Mouse (Mus musculus) splenic B cell, adult 2 months (primary cell): ENCODE measurements around the gene Padi6.
A peak's percentile ranks its signal among the peaks of the same experiment; 100 is the strongest.

Experiments used
- DNase-seq: peaks from one replicate; pipeline ENCODE4 v3.0.0-alpha.2; 2011; ENCODE audit warnings: low read depth, low spot score
- H3K27me3 ChIP-seq: 2 replicates; pipeline ENCODE4 v1.6.1; 2012; ENCODE audit warnings: mild to moderate bottlenecking, low read length, moderate library complexity, mixed read lengths; ENCODE audit not compliant: control insufficient read depth, poor library complexity, insufficient read depth, severe bottlenecking
- H3K36me3 ChIP-seq: 2 replicates; pipeline ENCODE4 v1.6.1; 2012; ENCODE audit warnings: mild to moderate bottlenecking, low read length, moderate library complexity, mixed read lengths; ENCODE audit not compliant: control insufficient read depth, poor library complexity, insufficient read depth, severe bottlenecking

Padi6 gene

GRCm38 (mm10) chr4:140726907-140727306 lies 15.5 kb downstream of the Padi6 start:
- Histone ChIP-seq H3K27me3 (no peaks in the 10 kb centered on the region), H3K36me3 (peaks cover 4% of the 10 kb centered on the region; the same call in 1 of the 2 replicates)
- DNase-seq: no peak

- Histone ChIP-seq H3K27me3 (no peaks in the 10 kb centered on the region), H3K36me3 (peaks cover 18% of the 10 kb centered on the region)
- no peak for DNase-seq
Measured at GRCm38 (mm10) chr4:140724739-140725138, 17.7 kb downstream of the Padi6 start.

DNA sequence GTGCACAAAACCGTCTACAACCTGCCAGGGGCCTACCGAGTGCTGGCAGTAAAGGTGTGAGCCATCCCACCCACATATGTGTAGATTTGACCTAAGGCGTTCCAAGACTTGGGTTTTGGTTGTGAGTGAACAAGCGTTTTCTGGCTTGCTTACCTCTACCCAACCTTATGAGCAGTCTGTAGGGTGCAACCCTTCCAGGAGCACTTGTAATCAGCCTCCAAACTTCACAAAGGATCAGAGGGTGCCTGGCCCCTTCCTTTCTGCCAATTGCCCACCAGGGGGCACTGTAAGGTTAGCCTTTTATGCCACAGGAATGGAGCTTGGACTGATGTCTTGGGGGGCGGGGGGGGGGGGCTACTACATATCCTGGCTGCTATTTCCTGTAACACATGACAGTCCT lies 18.6 kb downstream of the Padi6 start:
- Histone ChIP-seq H3K27me3 (no peaks in the 10 kb centered on the region), H3K36me3 (peaks cover 19% of the 10 kb centered on the region)
- DNase-seq: peak; percentile 67

GRCm38 (mm10) chr4:140723192-140723591 lies 19.3 kb downstream of the Padi6 start:
- DNase-seq: no peak
- no peaks in the 10 kb centered on the region for H3K27me3 ChIP-seq
- peaks cover 21% of the 10 kb centered on the region for H3K36me3 ChIP-seq

GRCm38 (mm10) chr4:140722710-140723109 lies 19.7 kb downstream of the Padi6 start:
- H3K27me3 ChIP-seq: no peaks in the 10 kb centered on the region
- no peak for DNase-seq
- peaks cover 24% of the 10 kb centered on the region for H3K36me3 ChIP-seq

DNA sequence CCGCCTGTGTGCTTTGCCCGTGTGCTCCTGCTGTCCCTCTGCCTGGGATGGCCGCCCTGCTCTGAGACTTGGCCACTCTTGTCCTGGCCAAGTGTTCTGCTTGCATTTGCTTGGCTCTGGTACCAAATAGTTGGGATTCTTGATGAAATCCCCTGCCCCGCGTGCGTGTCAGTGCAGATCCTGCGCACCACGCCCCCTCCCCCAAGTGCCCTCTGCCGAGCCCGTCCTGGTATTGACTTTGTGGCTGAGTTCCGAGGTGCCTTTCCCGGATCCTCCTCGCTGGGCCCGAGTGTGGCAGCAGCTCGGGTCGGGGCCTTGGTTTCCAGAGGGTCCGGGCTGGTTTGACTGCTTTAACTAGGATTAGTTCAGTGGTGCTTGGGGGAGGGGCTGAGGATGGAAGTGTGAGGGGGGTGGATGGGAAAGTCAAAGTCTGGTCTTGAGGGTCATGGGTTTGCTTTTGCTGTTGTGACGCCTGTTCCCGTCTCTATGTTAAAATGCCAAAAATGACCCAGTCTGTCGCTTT lies 20.4 kb downstream of the Padi6 start:
- no peak for DNase-seq

GRCm38 (mm10) chr4:140720091-140720490 lies 22.4 kb downstream of the Padi6 start:
- H3K27me3 ChIP-seq: no peaks in the 10 kb centered on the region
- no peak for DNase-seq

More for the DNA sequence above, 20.4 kb downstream of the Padi6 start:
- peaks cover 27% of the 10 kb centered on the region for H3K36me3 ChIP-seq
- no peaks in the 10 kb centered on the region for H3K27me3 ChIP-seq

DNA sequence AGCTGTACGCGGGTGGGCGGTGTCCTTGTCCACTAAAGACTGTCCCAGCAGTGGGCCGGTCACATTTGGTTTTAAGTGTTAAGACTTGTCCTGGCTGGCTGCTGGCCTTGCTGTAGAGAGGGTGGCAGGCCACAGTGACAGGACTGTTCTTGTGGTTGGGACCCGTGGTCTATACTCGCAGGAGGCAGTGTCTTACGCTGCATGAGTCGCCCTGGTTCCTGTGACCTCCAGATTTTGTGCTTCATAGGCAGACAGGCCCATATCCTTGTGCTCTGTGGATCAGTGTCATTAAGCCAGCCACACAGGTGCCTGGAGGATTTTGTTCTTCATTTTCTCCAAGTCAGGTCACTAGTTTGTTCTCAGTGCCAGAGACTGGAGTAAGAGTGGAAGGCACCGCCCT lies 24.0 kb downstream of the Padi6 start:
- DNase-seq: no peak
- Histone ChIP-seq H3K36me3 (peaks cover 41% of the 10 kb centered on the region), H3K27me3 (no peaks in the 10 kb centered on the region)

More at GRCm38 (mm10) chr4:140720091-140720490, 22.4 kb downstream of the Padi6 start:
- peaks cover 37% of the 10 kb centered on the region for H3K36me3 ChIP-seq

DNA sequence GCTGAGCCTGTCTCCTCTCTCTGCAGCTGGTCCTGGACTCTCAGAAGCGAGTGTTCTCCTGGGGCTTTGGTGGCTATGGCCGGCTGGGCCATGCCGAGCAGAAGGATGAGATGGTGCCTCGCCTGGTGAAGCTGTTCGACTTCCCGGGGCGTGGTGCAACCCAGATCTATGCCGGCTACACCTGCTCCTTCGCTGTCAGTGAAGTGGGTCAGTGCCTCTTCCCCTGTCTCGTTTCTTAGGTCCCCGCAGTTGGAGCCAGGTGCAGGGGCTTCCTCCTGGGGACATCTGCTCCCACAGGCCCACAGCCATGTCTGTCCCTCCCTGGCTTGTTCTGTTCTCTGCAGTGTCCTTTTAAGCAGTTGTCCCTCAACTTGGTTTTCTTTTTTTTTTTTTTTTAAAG lies 25.4 kb downstream of the Padi6 start:
- Histone ChIP-seq H3K27me3 (no peaks in the 10 kb centered on the region), H3K36me3 (peaks cover 41% of the 10 kb centered on the region)
- no peak for DNase-seq

DNA sequence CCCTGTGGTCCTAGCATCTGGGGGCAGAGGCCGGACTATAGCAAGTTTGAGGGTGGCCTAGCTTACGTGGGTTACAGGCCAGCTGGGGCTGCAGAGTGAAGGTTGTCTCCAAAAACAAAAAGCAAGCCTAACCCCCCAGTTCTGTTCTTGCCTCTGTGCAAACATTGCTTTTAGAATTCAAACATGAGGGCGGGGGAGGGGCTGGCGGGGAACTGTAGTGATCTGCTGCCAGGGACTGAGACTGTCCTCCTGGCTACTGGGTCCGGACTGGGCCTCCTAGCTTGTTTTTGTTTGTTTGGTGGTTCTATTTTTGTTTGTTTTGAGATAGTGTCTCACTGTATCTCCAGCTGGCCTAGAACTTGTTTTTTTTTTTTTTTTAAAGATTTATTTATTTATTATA lies 27.9 kb downstream of the Padi6 start:
- H3K36me3 ChIP-seq: peaks cover 36% of the 10 kb centered on the region
- DNase-seq: no peak

DNA sequence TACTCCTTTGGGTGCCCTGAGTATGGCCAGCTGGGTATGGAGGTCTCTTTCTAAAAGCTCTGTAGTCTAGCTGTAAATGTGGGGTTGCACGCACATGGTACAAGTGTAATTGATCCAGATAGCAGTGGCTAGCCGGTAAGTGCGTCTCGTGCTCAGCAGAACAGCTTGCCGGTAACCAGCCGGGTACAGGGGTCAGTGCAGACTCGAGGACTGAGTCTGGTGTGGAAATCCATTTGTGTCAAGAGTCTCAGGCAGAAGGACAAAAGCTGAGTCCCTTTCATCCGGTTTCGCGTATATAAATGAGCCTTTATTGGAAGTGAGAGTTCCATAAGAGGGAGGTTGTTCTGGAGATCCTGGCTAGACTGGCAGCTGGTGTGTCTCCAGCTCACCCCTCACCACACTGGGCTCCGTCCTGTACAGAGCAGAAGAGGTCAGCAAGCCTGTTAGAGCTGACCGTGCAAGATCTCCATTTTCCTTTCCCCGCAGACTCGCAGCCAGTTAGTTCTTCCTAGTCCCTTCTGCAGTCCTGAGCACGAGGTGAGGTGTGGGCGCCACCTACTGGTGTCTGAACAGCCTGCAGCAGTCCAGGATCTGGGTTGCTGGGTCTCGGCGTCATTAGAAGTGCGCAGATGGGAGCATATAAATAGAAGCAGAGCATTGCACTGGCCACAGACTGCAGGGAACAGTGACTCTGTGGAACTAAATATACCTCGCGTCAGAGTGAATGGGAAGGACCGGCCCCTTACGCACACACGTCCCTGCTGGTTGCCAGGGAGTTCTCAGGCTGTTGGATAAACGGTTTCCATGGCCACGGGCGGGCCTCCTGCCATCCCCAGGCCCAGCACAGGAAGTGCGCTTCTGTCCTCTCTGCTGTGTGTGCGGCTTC lies 28.7 kb downstream of the Padi6 start:
- peak; percentile 91 for DNase-seq
- Histone ChIP-seq H3K27me3 (no peaks in the 10 kb centered on the region), H3K36me3 (peaks cover 37% of the 10 kb centered on the region)

More for the DNA sequence above, 27.9 kb downstream of the Padi6 start:
- H3K27me3 ChIP-seq: no peaks in the 10 kb centered on the region

DNA sequence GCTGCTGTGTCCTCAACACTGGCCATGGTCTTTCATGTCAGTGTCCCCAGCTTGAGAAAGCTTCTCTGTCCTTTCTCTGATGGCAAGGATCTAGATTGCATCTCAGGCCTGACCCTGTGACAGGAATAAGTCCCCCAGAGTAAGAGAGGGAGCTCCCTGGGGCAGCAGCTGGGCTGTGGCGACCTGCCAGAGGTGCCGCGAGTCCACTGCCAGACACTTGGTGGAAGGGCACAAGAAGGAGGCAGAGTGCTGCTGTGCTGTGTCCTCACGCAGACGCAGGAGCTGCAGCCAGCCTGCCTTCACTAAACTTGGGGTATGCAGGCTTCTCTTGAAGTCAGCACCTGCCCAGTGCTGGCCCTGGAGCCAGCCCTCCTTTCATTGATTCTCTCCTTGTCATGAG lies 31.1 kb downstream of the Padi6 start:
- no peak for DNase-seq
- peaks cover 25% of the 10 kb centered on the region for H3K36me3 ChIP-seq
- H3K27me3 ChIP-seq: no peaks in the 10 kb centered on the region

DNA sequence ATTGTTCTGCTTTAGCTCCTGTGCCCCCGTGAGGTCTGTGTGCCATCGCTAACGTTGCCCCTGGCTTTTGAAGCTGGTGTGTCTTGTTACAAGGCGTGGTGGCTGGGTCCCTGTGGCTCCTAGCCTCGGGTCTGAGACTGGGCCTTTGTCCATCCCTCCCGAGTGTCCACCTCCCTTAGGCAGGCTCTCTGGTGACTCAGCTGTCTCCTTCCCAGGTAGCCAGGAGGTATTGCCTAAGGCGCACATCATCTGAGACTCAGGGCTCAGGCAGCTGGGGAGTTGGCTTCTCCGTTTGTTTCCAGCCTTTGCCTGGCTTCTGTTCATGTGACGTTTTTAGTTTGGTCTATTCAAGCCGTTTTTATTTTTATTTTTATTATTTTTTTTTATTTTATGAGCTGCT lies 31.7 kb downstream of the Padi6 start:
- DNase-seq: no peak
- H3K36me3 ChIP-seq: peaks cover 24% of the 10 kb centered on the region

GRCm38 (mm10) chr4:140709617-140710016 lies 32.8 kb downstream of the Padi6 start:
- H3K36me3 ChIP-seq: peaks cover 19% of the 10 kb centered on the region
- no peaks in the 10 kb centered on the region for H3K27me3 ChIP-seq
- DNase-seq: no peak

More for the DNA sequence above, 31.7 kb downstream of the Padi6 start:
- H3K27me3 ChIP-seq: no peaks in the 10 kb centered on the region

- no peak for DNase-seq
- peaks cover 19% of the 10 kb centered on the region for H3K36me3 ChIP-seq
- H3K27me3 ChIP-seq: no peaks in the 10 kb centered on the region
Measured at GRCm38 (mm10) chr4:140709111-140709510, 33.3 kb downstream of the Padi6 start.
